Mouse (Mus musculus): ENCODE results near the gene Sigirr. TPM values are rescaled to one million over a fixed set of nuclear protein-coding genes. Genes with fewer than 3 reads are reported as not detected.

The Sigirr gene
- 17.6 TPM for polyA plus RNA-seq (2014; fragmentation: Illumina TruSeq; extraction: RNeasy Lipid Tissue Mini Kit (QIAGEN cat#74804); ENCODE audit: low read depth, low replicate concordance)

DNA sequence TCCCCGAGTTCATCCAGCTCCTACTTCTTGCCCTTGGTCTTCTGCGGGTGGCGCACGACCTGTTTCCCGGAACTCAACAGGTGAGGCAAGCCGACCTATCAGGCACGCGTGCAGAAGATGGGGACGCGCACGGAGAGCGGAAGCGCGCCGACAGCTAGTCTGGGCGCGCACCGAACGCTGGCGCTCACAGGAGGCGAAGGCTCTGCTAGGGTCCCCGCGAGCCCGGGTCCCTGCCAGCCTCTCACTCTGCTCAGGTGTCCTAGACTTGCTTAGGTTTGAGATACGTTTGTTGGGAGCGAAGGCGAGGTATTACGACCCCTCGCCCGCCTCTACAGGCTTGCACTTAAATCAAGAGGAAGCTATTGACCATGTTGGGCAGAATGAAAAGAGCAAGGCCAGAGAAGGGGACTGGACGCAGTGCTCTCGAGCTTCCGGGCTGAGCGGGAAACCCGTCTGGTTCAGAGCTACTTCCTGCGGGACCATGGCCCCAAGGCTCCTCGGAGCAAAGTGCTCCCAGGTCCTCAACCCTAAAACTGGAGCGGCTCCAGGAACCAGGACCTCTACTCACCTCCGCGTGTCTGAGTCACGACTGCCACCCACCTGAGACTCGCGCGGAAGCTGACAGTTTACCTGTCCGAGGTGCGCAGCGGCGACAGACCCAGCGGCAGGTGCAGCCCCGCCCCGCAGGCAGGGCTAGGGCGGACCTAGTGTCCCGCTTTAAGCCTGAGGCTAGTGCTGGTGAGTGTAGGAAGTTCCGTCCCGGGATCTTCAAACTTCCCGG lies at the start of gene Sigirr:
TSS of gene Sigirr (minus strand) at position 662 of the 781 bp plus-strand sequence.

DNA sequence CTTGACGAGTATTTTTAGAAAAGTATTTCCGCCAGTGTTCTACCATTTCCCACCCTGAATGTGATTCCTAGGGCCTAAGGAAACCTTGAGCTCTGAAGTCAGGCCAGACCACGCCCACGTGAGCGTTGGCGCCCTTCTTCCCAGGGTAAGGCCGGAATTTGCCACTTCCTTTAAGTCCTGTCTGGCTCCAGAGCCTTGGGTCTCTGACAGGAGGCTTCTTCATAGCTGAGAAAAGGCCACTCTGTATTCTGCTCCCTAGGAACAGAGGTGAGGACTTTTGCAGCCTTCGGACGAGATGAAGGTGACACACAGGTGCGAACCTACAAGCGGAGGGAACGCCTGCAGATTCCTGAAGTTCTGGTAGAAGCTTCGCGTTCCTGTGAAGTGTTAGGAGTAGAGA lies 21.9 kb upstream of the Sigirr start, which contains the start of gene Ptdss2:
TSS of gene Ptdss2 (plus strand) at position 138 of the 400 bp plus-strand sequence.

DNA sequence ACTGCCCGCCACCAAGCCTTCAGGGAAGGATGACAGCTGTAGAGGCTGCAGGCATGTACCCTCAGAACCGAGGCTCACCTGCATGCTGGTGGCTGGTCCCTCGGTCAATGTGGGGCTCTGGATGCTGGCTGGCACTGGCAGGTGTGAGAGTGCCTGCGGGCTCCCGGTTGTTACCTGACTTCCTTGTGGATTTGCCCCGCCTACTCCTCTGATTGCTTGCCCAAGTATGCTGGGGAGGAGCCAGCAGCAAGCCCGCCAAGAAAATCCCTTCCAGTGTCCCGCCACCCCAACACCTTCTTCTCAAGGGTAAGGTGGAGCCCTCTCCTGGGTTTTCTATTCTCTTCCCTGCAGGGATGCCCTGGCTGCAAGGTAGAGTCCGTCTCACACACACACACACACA lies 17.3 kb upstream of the Sigirr start, which contains the start of gene Ano9:
TSS of gene Ano9 (minus strand) at position 171 of the 400 bp plus-strand sequence.

DNA sequence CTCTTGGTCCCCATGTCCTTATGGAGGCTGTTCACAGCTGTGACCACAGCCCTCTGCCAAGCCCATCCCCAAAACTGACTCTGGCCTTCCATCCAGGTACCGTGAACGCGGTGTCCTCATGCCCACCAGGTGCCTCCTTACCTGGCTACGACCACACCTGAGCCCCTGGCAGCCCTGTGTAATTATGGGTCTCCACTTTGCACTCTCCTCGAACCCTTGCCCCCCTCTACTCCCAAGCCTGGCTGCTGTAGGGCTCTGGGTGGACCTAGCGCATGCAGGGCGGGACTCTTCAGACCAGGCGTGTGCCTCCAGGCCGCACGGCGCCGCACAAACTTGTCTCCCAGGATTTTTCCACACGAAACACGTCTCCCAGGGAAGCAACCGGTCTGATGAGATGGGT lies 22.5 kb downstream of the Sigirr start, which contains the start of gene Pkp3:
TSS of gene Pkp3 (plus strand) at position 378 of the 400 bp plus-strand sequence.

DNA sequence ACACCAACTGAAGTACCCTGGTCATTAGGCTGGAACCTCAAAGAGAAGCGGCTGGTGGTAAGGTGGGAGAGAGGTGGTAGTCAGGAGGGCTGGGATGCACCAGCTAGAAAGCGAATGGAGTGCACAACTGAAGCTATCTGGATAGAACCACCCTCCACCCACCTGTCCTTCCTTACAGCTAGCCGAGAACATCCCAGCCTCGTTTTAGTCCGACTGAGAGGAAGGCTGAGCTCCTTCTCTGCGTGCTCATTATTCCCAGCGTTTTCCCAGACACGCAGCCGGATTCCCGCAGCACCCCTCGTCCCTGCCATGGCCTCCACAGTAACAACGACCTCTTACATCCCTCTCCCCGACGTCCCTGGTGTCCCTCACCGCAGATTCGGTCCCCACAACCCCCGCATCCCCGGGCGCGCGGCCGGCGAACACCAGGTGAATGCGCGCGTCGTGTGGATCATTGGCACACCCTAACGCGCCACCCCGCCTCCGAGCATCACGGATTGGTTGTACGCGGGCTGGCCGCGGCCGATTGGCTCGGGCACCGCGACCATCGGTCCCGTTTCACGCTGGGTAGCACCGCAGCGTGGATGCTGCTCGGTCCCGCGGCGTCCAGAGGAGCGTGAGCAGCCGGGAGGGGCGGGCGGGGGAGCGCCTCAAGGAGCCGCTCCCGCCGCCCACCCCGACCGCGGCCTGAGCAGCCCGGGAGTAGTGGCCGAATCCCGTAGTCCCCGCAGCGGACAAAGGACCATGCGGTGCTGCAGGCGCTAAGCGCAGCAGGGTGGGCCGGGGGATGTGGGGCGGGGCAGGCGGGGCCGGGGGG lies 39.7 kb downstream of the Sigirr start, which contains the start of gene B4galnt4:
TSS of gene B4galnt4 (plus strand) at position 679 of the 817 bp plus-strand sequence.

Other genes starting within 250 kb of the Sigirr start
- gene Gm45785, start 244.2 kb downstream of the Sigirr start, polyA plus RNA-seq (2014; fragmentation: Illumina TruSeq; extraction: RNeasy Lipid Tissue Mini Kit (QIAGEN cat#74804); ENCODE audit: low read depth, low replicate concordance) = not detected
- 52.4 TPM for gene Ric8a, start 243.6 kb downstream of the Sigirr start, polyA plus RNA-seq (2014; fragmentation: Illumina TruSeq; extraction: RNeasy Lipid Tissue Mini Kit (QIAGEN cat#74804); ENCODE audit: low read depth, low replicate concordance)
- 29.9 TPM for gene Bet1l, start 243.0 kb downstream of the Sigirr start, polyA plus RNA-seq (2014; fragmentation: Illumina TruSeq; extraction: RNeasy Lipid Tissue Mini Kit (QIAGEN cat#74804); ENCODE audit: low read depth, low replicate concordance)
- gene Psmd13, start 218.6 kb downstream of the Sigirr start, polyA plus RNA-seq (2014; fragmentation: Illumina TruSeq; extraction: RNeasy Lipid Tissue Mini Kit (QIAGEN cat#74804); ENCODE audit: low read depth, low replicate concordance) = 79.4 TPM
- gene Sirt3, start 218.3 kb downstream of the Sigirr start, polyA plus RNA-seq (2014; fragmentation: Illumina TruSeq; extraction: RNeasy Lipid Tissue Mini Kit (QIAGEN cat#74804); ENCODE audit: low read depth, low replicate concordance) = 24.1 TPM
- 19.5 TPM for gene Cox8b, start 200.1 kb downstream of the Sigirr start, polyA plus RNA-seq (2014; fragmentation: Illumina TruSeq; extraction: RNeasy Lipid Tissue Mini Kit (QIAGEN cat#74804); ENCODE audit: low read depth, low replicate concordance)
- gene Nlrp6, start 179.7 kb downstream of the Sigirr start, polyA plus RNA-seq (2014; fragmentation: Illumina TruSeq; extraction: RNeasy Lipid Tissue Mini Kit (QIAGEN cat#74804); ENCODE audit: low read depth, low replicate concordance) = 2.0 TPM
- 14.7 TPM for gene Pgghg, start 159.2 kb downstream of the Sigirr start, polyA plus RNA-seq (2014; fragmentation: Illumina TruSeq; extraction: RNeasy Lipid Tissue Mini Kit (QIAGEN cat#74804); ENCODE audit: low read depth, low replicate concordance)
- 1.2 TPM for gene Ifitm5, start 150.3 kb downstream of the Sigirr start, polyA plus RNA-seq (2014; fragmentation: Illumina TruSeq; extraction: RNeasy Lipid Tissue Mini Kit (QIAGEN cat#74804); ENCODE audit: low read depth, low replicate concordance)
- not detected for gene Gm45717, start 144.6 kb downstream of the Sigirr start, polyA plus RNA-seq (2014; fragmentation: Illumina TruSeq; extraction: RNeasy Lipid Tissue Mini Kit (QIAGEN cat#74804); ENCODE audit: low read depth, low replicate concordance)
- 414 TPM for gene Ifitm2, start 144.6 kb downstream of the Sigirr start, polyA plus RNA-seq (2014; fragmentation: Illumina TruSeq; extraction: RNeasy Lipid Tissue Mini Kit (QIAGEN cat#74804); ENCODE audit: low read depth, low replicate concordance)
- 31.1 TPM for gene Ifitm1, start 133.4 kb downstream of the Sigirr start, polyA plus RNA-seq (2014; fragmentation: Illumina TruSeq; extraction: RNeasy Lipid Tissue Mini Kit (QIAGEN cat#74804); ENCODE audit: low read depth, low replicate concordance)
- 370 TPM for gene Ifitm3, start 89.8 kb downstream of the Sigirr start, polyA plus RNA-seq (2014; fragmentation: Illumina TruSeq; extraction: RNeasy Lipid Tissue Mini Kit (QIAGEN cat#74804); ENCODE audit: low read depth, low replicate concordance)
- 14.7 TPM for gene Ifitm6, start 82.6 kb downstream of the Sigirr start, polyA plus RNA-seq (2014; fragmentation: Illumina TruSeq; extraction: RNeasy Lipid Tissue Mini Kit (QIAGEN cat#74804); ENCODE audit: low read depth, low replicate concordance)
- not detected for gene Gm17387, start 71.4 kb downstream of the Sigirr start, polyA plus RNA-seq (2014; fragmentation: Illumina TruSeq; extraction: RNeasy Lipid Tissue Mini Kit (QIAGEN cat#74804); ENCODE audit: low read depth, low replicate concordance)
- 5.2 TPM for gene B4galnt4, start 39.5 kb downstream of the Sigirr start, polyA plus RNA-seq (2014; fragmentation: Illumina TruSeq; extraction: RNeasy Lipid Tissue Mini Kit (QIAGEN cat#74804); ENCODE audit: low read depth, low replicate concordance)
- gene Pkp3, start 22.4 kb downstream of the Sigirr start, polyA plus RNA-seq (2014; fragmentation: Illumina TruSeq; extraction: RNeasy Lipid Tissue Mini Kit (QIAGEN cat#74804); ENCODE audit: low read depth, low replicate concordance) = 16.8 TPM
- 4.5 TPM for gene Ano9, start 17.2 kb upstream of the Sigirr start, polyA plus RNA-seq (2014; fragmentation: Illumina TruSeq; extraction: RNeasy Lipid Tissue Mini Kit (QIAGEN cat#74804); ENCODE audit: low read depth, low replicate concordance)
- gene Ptdss2, start 21.8 kb upstream of the Sigirr start, polyA plus RNA-seq (2014; fragmentation: Illumina TruSeq; extraction: RNeasy Lipid Tissue Mini Kit (QIAGEN cat#74804); ENCODE audit: low read depth, low replicate concordance) = 39.9 TPM
- 180 TPM for gene Rnh1, start 72.3 kb upstream of the Sigirr start, polyA plus RNA-seq (2014; fragmentation: Illumina TruSeq; extraction: RNeasy Lipid Tissue Mini Kit (QIAGEN cat#74804); ENCODE audit: low read depth, low replicate concordance)
- 49.0 TPM for gene Hras, start 93.4 kb upstream of the Sigirr start, polyA plus RNA-seq (2014; fragmentation: Illumina TruSeq; extraction: RNeasy Lipid Tissue Mini Kit (QIAGEN cat#74804); ENCODE audit: low read depth, low replicate concordance)
- gene Lrrc56, start 93.6 kb upstream of the Sigirr start, polyA plus RNA-seq (2014; fragmentation: Illumina TruSeq; extraction: RNeasy Lipid Tissue Mini Kit (QIAGEN cat#74804); ENCODE audit: low read depth, low replicate concordance) = 12.2 TPM
- gene Lmntd2, start 113.5 kb upstream of the Sigirr start, polyA plus RNA-seq (2014; fragmentation: Illumina TruSeq; extraction: RNeasy Lipid Tissue Mini Kit (QIAGEN cat#74804); ENCODE audit: low read depth, low replicate concordance) = 11.3 TPM
- 40.8 TPM for gene Rassf7, start 115.3 kb upstream of the Sigirr start, polyA plus RNA-seq (2014; fragmentation: Illumina TruSeq; extraction: RNeasy Lipid Tissue Mini Kit (QIAGEN cat#74804); ENCODE audit: low read depth, low replicate concordance)
- 67.3 TPM for gene Phrf1, start 128.2 kb upstream of the Sigirr start, polyA plus RNA-seq (2014; fragmentation: Illumina TruSeq; extraction: RNeasy Lipid Tissue Mini Kit (QIAGEN cat#74804); ENCODE audit: low read depth, low replicate concordance)
- gene Irf7, start 165.9 kb upstream of the Sigirr start, polyA plus RNA-seq (2014; fragmentation: Illumina TruSeq; extraction: RNeasy Lipid Tissue Mini Kit (QIAGEN cat#74804); ENCODE audit: low read depth, low replicate concordance) = 29.8 TPM
- 18.4 TPM for gene Cdhr5, start 176.2 kb upstream of the Sigirr start, polyA plus RNA-seq (2014; fragmentation: Illumina TruSeq; extraction: RNeasy Lipid Tissue Mini Kit (QIAGEN cat#74804); ENCODE audit: low read depth, low replicate concordance)
- 3.7 TPM for gene Sct, start 178.6 kb upstream of the Sigirr start, polyA plus RNA-seq (2014; fragmentation: Illumina TruSeq; extraction: RNeasy Lipid Tissue Mini Kit (QIAGEN cat#74804); ENCODE audit: low read depth, low replicate concordance)
- 1.7 TPM for gene Drd4, start 191.4 kb upstream of the Sigirr start, polyA plus RNA-seq (2014; fragmentation: Illumina TruSeq; extraction: RNeasy Lipid Tissue Mini Kit (QIAGEN cat#74804); ENCODE audit: low read depth, low replicate concordance)
- 27.2 TPM for gene Deaf1, start 227.1 kb upstream of the Sigirr start, polyA plus RNA-seq (2014; fragmentation: Illumina TruSeq; extraction: RNeasy Lipid Tissue Mini Kit (QIAGEN cat#74804); ENCODE audit: low read depth, low replicate concordance)
- gene Tmem80, start 227.2 kb upstream of the Sigirr start, polyA plus RNA-seq (2014; fragmentation: Illumina TruSeq; extraction: RNeasy Lipid Tissue Mini Kit (QIAGEN cat#74804); ENCODE audit: low read depth, low replicate concordance) = 48.5 TPM
- gene Eps8l2, start 238.3 kb upstream of the Sigirr start, polyA plus RNA-seq (2014; fragmentation: Illumina TruSeq; extraction: RNeasy Lipid Tissue Mini Kit (QIAGEN cat#74804); ENCODE audit: low read depth, low replicate concordance) = 16.2 TPM

All from adipose tissue, adult 10 weeks (tissue).